Mouse (Mus musculus): Measurements from ENCODE around the gene Haus2.

Gene Haus2

GRCm38 (mm10) chr2:120670253-120670652, 61.1 kb downstream of the Haus2 start:
- DNase-seq = no peak
